ENCODE assay signal across 24 mouse cellular contexts in the genomic region with DNA sequence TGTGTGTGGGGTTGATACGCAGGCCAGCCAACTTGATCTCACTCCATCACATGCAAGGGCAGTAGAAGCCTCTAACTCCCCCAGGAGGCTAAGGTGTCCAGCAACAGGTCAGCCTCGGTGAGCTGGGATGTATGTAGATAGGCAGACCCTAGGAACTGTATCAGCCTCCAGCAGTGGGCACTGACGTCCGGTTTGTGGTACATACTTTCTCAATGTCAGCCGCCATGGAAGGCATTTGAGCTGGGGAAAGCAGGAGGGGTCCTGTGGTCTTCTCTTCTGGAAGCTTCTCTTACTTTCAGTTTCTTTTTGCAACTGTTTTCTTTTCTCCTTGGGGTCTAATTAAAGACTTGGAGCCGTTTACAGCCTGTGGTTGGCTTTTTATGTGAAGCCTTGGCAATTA. TPM values are rescaled to one million over a fixed set of nuclear protein-coding genes. Genes with fewer than 3 reads are reported as not detected.
DNase-seq lines count a peak whose midpoint lies in the region; ATAC-seq lines count a peak whose summit lies in the region.
"Had no signal": no experiment of that assay in that cellular context is flagged by ENCODE, and none has a peak within 500 bp of the region (broad histone marks: within the 10 kb centered on the region; RNA-seq: fewer than 3 reads in every experiment).

No protein-coding gene starts in this region.

- no peak for DNase-seq in limb, embryonic 10.5 days (ENCODE audit: low spot score)
- no peak for DNase-seq in embryo, embryonic 10.5 days (ENCODE audit: low spot score)
- DNase-seq in T-cell, adult 2 months (ENCODE audit: low spot score) = no peak
- DNase-seq: adrenal gland, adult 2 months; adrenal gland, postnatal 25 days; B cell, adult 2 months; cerebellum, adult 2 months; cerebellum, postnatal 10 days; gastrocnemius, postnatal 36 days; heart, adult 18-20 months; heart, postnatal 4 days; kidney, adult 11 months had no signal

- H3K4me1 ChIP-seq in megakaryocyte, embryonic 14.5 days = peaks cover 8% of the 10 kb centered on the region; the same call in 1 of the 2 replicates
- H3K4me1 ChIP-seq in brown adipose tissue, adult 24 weeks (ENCODE audit: control insufficient read depth, insufficient read depth, insufficient read length, low read length) = peaks cover 20% of the 10 kb centered on the region
- H3K4me1 ChIP-seq in limb, embryonic 10.5 days = peaks cover 60% of the 10 kb centered on the region
- peaks cover 22% of the 10 kb centered on the region for H3K4me1 ChIP-seq in neural tube, embryonic 15.5 days

- peak overlapping the region; percentile 58 for H3K27ac ChIP-seq in brown adipose tissue, adult 24 weeks (replicated peaks; ENCODE audit: low read depth, low read length)
- peak overlapping the region; percentile 42; the same call in 1 of the 2 replicates for H3K27ac ChIP-seq in limb, embryonic 10.5 days
- H3K27ac ChIP-seq in neural tube, embryonic 15.5 days (replicated peaks) = no peak overlapping the region
- H3K27ac ChIP-seq: embryonic facial prominence, embryonic 12.5 days; forebrain, embryonic 12.5 days; hindbrain, embryonic 13.5 days; hindbrain, postnatal 0 days had no signal

- no peak for ATAC-seq in megakaryocyte, adult 5-6 weeks (ENCODE audit: poor library complexity, severe bottlenecking)
- no peak for ATAC-seq in neural tube, embryonic 15.5 days (ENCODE audit: low FRiP score)
- ATAC-seq: CD4-positive, CD25-positive, alpha-beta regulatory T cell, adult 4 months; forebrain, embryonic 16.5 days; hindbrain, postnatal 0 days; Patski had no signal

- H3K9me3 ChIP-seq in megakaryocyte, embryonic 14.5 days = no peaks in the 10 kb centered on the region
- no peaks in the 10 kb centered on the region for H3K9me3 ChIP-seq in limb, embryonic 10.5 days (replicated peaks)
- no peaks in the 10 kb centered on the region for H3K9me3 ChIP-seq in neural tube, embryonic 15.5 days (replicated peaks)
- H3K9me3 ChIP-seq: embryonic facial prominence, embryonic 12.5 days; forebrain, embryonic 12.5 days; heart, embryonic 12.5 days; hindbrain, embryonic 13.5 days had no signal

- H3K4me3 ChIP-seq in megakaryocyte, embryonic 14.5 days (replicated peaks) = peak overlapping the region; percentile 11
- no peak overlapping the region for H3K4me3 ChIP-seq in brown adipose tissue, adult 24 weeks (ENCODE audit: insufficient read depth, low read depth, low read length)
- H3K4me3 ChIP-seq in limb, embryonic 10.5 days = no peak overlapping the region
- no peak overlapping the region for H3K4me3 ChIP-seq in neural tube, embryonic 15.5 days (replicated peaks)
- H3K4me3 ChIP-seq: embryonic facial prominence, embryonic 12.5 days; forebrain, embryonic 12.5 days; heart, embryonic 12.5 days; hindbrain, embryonic 13.5 days had no signal

- H3K27me3 ChIP-seq in megakaryocyte, embryonic 14.5 days (replicated peaks) = peaks cover 73% of the 10 kb centered on the region
- H3K27me3 ChIP-seq in limb, embryonic 10.5 days (ENCODE audit: low read depth, poor library complexity, severe bottlenecking) = peaks cover 74% of the 10 kb centered on the region
- peaks cover 39% of the 10 kb centered on the region for H3K27me3 ChIP-seq in neural tube, embryonic 15.5 days (replicated peaks)
- H3K27me3 ChIP-seq: heart, embryonic 12.5 days; Patski had no signal

- no peak overlapping the region for H3K4me2 ChIP-seq in neural tube, embryonic 15.5 days
- H3K4me2 ChIP-seq: embryonic facial prominence, embryonic 12.5 days; forebrain, embryonic 12.5 days; heart, embryonic 12.5 days; hindbrain, embryonic 13.5 days had no signal

- H3K36me3 ChIP-seq in megakaryocyte, embryonic 14.5 days (replicated peaks; ENCODE audit: low read length) = no peaks in the 10 kb centered on the region
- H3K36me3 ChIP-seq in limb, embryonic 10.5 days = no peaks in the 10 kb centered on the region
- H3K36me3 ChIP-seq in neural tube, embryonic 15.5 days = no peaks in the 10 kb centered on the region
- H3K36me3 ChIP-seq: embryonic facial prominence, embryonic 12.5 days; forebrain, embryonic 12.5 days; heart, embryonic 12.5 days; hindbrain, embryonic 13.5 days had no signal

- no peak overlapping the region for H3K9ac ChIP-seq in neural tube, embryonic 15.5 days (replicated peaks)
- H3K9ac ChIP-seq: embryonic facial prominence, embryonic 12.5 days; forebrain, embryonic 12.5 days; hindbrain, embryonic 13.5 days had no signal

- WGBS in limb, embryonic 10.5 days = 75% methylated on average over 6 of the region's 6 CpGs
- 61% methylated on average over 6 of the region's 6 CpGs for WGBS in neural tube, embryonic 15.5 days

RNA-seq across cellular contexts. Expression of a gene that starts 45.2 kb away (rescaled TPM):
- 0.54 and 0.61 TPM in 2 replicates for polyA plus RNA-seq in megakaryocyte, embryonic 14.5 days (2012; ENCODE audit: insufficient read depth, low replicate concordance)
- total RNA-seq in megakaryocyte, adult 5-6 weeks (2015) = 3.0 and 3.3 TPM in 2 replicates
- total RNA-seq in megakaryocyte, adult 5-6 weeks (2017) = 1.7 and 2.5 TPM in 2 replicates
- polyA plus RNA-seq in brown adipose tissue, adult 24 weeks (2012; ENCODE audit: insufficient read depth, insufficient read length, missing spikeins) = 1.3 and 1.4 TPM in 2 replicates
- polyA plus RNA-seq in limb, embryonic 10.5 days (2016; fragmentation: Nextera tagmentation; extraction: Ambion mirVana) = 1.0 and 2.1 TPM in 2 replicates
- 11.0 and 12.3 TPM in 2 replicates for polyA plus RNA-seq in neural tube, embryonic 15.5 days (2015; fragmentation: Nextera tagmentation; extraction: Ambion mirVana)
